Mouse (Mus musculus) megakaryocyte, embryonic 14.5 days (primary cell): ENCODE measurements at regions not wholly inside any gene's neighbourhood (a gene's known extent, or its start where the extent isn't known, plus 50 kb on each side); places are given as distances from the start of the nearest gene placed in this dataset.

Experiments used
- H3K27me3 ChIP-seq: replicated peaks from 2 replicates; pipeline ENCODE3; 2012; ENCODE audit warnings: inconsistent platforms
- H3K36me3 ChIP-seq: replicated peaks from 2 replicates; pipeline ENCODE3; 2012; ENCODE audit warnings: low read length, inconsistent platforms, mixed read lengths
- H3K4me1 ChIP-seq: 2 replicates; pipeline ENCODE4 v1.6.1; 2012; ENCODE audit warnings: inconsistent platforms
- H3K4me3 ChIP-seq: replicated peaks from 2 replicates; pipeline ENCODE3; 2012; ENCODE audit warnings: moderate library complexity, mild to moderate bottlenecking, inconsistent platforms
- H3K9me3 ChIP-seq: 2 replicates; pipeline ENCODE4 v1.6.1; 2012; ENCODE audit warnings: inconsistent platforms
- FLI1 ChIP-seq: IDR thresholded peaks from 2 replicates; pipeline ENCODE4 v1.6.1; 2012; ENCODE audit warnings: low read length, inconsistent platforms, mixed read lengths
- GATA1 ChIP-seq: IDR thresholded peaks from 3 replicates; pipeline ENCODE4 v1.6.1; 2012; ENCODE audit warnings: mixed read lengths, low read length, inconsistent platforms, borderline replicate concordance

- Histone ChIP-seq H3K27me3 (peaks cover 43% of the 10 kb centered on the region), H3K9me3 (peaks cover 5% of the 10 kb centered on the region), H3K36me3 (no peaks in the 10 kb centered on the region), H3K4me3 (no peak overlapping the region), H3K4me1 (peaks cover 24% of the 10 kb centered on the region)
- TF ChIP-seq FLI1 (no peak), GATA1 (no peak)
These were observed 67.8 kb upstream of the Glrp1 start for GRCm38 (mm10) chr1:88577498-88578230.

GRCm38 (mm10) chr1:88575917-88576669 lies 66.2 kb upstream of the Glrp1 start:
- H3K36me3 ChIP-seq, result no peaks in the 10 kb centered on the region
- peaks cover 29% of the 10 kb centered on the region for H3K27me3 ChIP-seq
- peak overlapping the region; percentile 83 for H3K4me3 ChIP-seq
- H3K9me3 ChIP-seq, result peaks cover 14% of the 10 kb centered on the region
- H3K4me1 ChIP-seq, result peaks cover 16% of the 10 kb centered on the region
- no peak for TF ChIP-seq FLI1
- TF ChIP-seq GATA1, result no peak

GRCm38 (mm10) chr1:88575291-88575690 lies 65.4 kb upstream of the Glrp1 start:
- Histone ChIP-seq H3K4me1 (peaks cover 13% of the 10 kb centered on the region), H3K27me3 (peaks cover 25% of the 10 kb centered on the region), H3K36me3 (no peaks in the 10 kb centered on the region), H3K4me3 (peak overlapping the region; percentile 70), H3K9me3 (peaks cover 15% of the 10 kb centered on the region)
- TF ChIP-seq FLI1 (no peak), GATA1 (no peak)

- Histone ChIP-seq H3K36me3 (no peaks in the 10 kb centered on the region), H3K27me3 (peaks cover 12% of the 10 kb centered on the region), H3K9me3 (peaks cover 13% of the 10 kb centered on the region)
These were observed 62.3 kb upstream of the Glrp1 start for GRCm38 (mm10) chr1:88572161-88572560.

GRCm38 (mm10) chr1:88568447-88569053 lies 58.7 kb upstream of the Glrp1 start:
- Histone ChIP-seq H3K9me3 (peaks cover 18% of the 10 kb centered on the region), H3K27me3 (peaks cover 14% of the 10 kb centered on the region)

More at GRCm38 (mm10) chr1:88572161-88572560, 62.3 kb upstream of the Glrp1 start:
- TF ChIP-seq GATA1 (no peak), FLI1 (no peak)
- Histone ChIP-seq H3K4me3 (no peak overlapping the region), H3K4me1 (peaks cover 13% of the 10 kb centered on the region)

GRCm38 (mm10) chr1:88567198-88567597 lies 57.3 kb upstream of the Glrp1 start:
- TF ChIP-seq GATA1 (no peak), FLI1 (no peak)

More at GRCm38 (mm10) chr1:88568447-88569053, 58.7 kb upstream of the Glrp1 start:
- H3K36me3 ChIP-seq, result no peaks in the 10 kb centered on the region
- no peak overlapping the region for H3K4me3 ChIP-seq
- TF ChIP-seq FLI1 (no peak), GATA1 (no peak)
- H3K4me1 ChIP-seq, result no peaks in the 10 kb centered on the region

GRCm38 (mm10) chr1:88566426-88566825 lies 56.6 kb upstream of the Glrp1 start:
- H3K4me1 ChIP-seq, result peaks cover 6% of the 10 kb centered on the region; the same call in 1 of the 2 replicates
- H3K9me3 ChIP-seq, result peaks cover 10% of the 10 kb centered on the region; the same call in 1 of the 2 replicates
- H3K36me3 ChIP-seq, result no peaks in the 10 kb centered on the region
- H3K4me3 ChIP-seq, result no peak overlapping the region
- H3K27me3 ChIP-seq, result peaks cover 20% of the 10 kb centered on the region
- TF ChIP-seq GATA1, result no peak
- no peak for TF ChIP-seq FLI1

More at GRCm38 (mm10) chr1:88567198-88567597, 57.3 kb upstream of the Glrp1 start:
- Histone ChIP-seq H3K4me3 (no peak overlapping the region), H3K27me3 (peaks cover 20% of the 10 kb centered on the region), H3K4me1 (peaks cover 5% of the 10 kb centered on the region; the same call in 1 of the 2 replicates), H3K36me3 (no peaks in the 10 kb centered on the region), H3K9me3 (peaks cover 16% of the 10 kb centered on the region)

- H3K36me3 ChIP-seq, result no peaks in the 10 kb centered on the region
- H3K4me3 ChIP-seq, result no peak overlapping the region
- TF ChIP-seq FLI1, result no peak
- TF ChIP-seq GATA1, result no peak
- peaks cover 8% of the 10 kb centered on the region; the same call in 1 of the 2 replicates for H3K9me3 ChIP-seq
- peaks cover 27% of the 10 kb centered on the region for H3K27me3 ChIP-seq
- peaks cover 6% of the 10 kb centered on the region; the same call in 1 of the 2 replicates for H3K4me1 ChIP-seq
These were observed 55.0 kb upstream of the Glrp1 start for GRCm38 (mm10) chr1:88564825-88565224.

GRCm38 (mm10) chr1:88562361-88562760 lies 52.5 kb upstream of the Glrp1 start:
- Histone ChIP-seq H3K27me3 (peaks cover 32% of the 10 kb centered on the region), H3K4me1 (peaks cover 6% of the 10 kb centered on the region; the same call in 1 of the 2 replicates), H3K36me3 (no peaks in the 10 kb centered on the region), H3K4me3 (no peak overlapping the region), H3K9me3 (peaks cover 18% of the 10 kb centered on the region)
- TF ChIP-seq GATA1 (no peak), FLI1 (no peak)

GRCm38 (mm10) chr1:88560771-88561170 lies 50.9 kb upstream of the Glrp1 start:
- peaks cover 10% of the 10 kb centered on the region for H3K9me3 ChIP-seq
- peaks cover 11% of the 10 kb centered on the region; the same call in 1 of the 2 replicates for H3K4me1 ChIP-seq
- TF ChIP-seq FLI1 (no peak), GATA1 (no peak)
- peaks cover 36% of the 10 kb centered on the region for H3K27me3 ChIP-seq
- H3K4me3 ChIP-seq, result no peak overlapping the region
- H3K36me3 ChIP-seq, result no peaks in the 10 kb centered on the region
